Comparison of ENCODE assay signal across 15 mouse cellular contexts in genomic region chr2:162182621-162183475, GRCm38 (mm10).
DNase-seq lines count a peak whose midpoint lies in the region; ATAC-seq and TF ChIP-seq lines count a peak whose summit lies in the region.
"Had no signal": no experiment of that assay in that cellular context is flagged by ENCODE, and none has a peak within 500 bp of the region (broad histone marks: within the 10 kb centered on the region; RNA-seq: fewer than 3 reads in every experiment).

No protein-coding gene starts in this region.

- no peak for TF ChIP-seq POLR2A in brain, embryonic 14.5 days (IDR thresholded peaks at IDR 0.05; ENCODE audit: borderline replicate concordance, extremely low read depth, insufficient read depth, insufficient read length, poor library complexity, severe bottlenecking)

- intact Hi-C loops in left cerebral cortex, postnatal 36 days (cut with DNase I) = no loop called here

- ATAC-seq in frontal cortex, adult (ENCODE audit: low TSS enrichment) = peak; percentile 34

- DNase-seq in frontal cortex, postnatal 10 days (ENCODE audit: low spot score in 2 of 2) = no peak
- peak; percentile 24 to 34 for DNase-seq in left cerebral cortex, postnatal 36 days (ENCODE audit: low spot score in 2 of 2)
- DNase-seq in left cerebral cortex, adult 11 months (ENCODE audit: low spot score) = no peak
- DNase-seq in brain, embryonic 14.5 days (ENCODE audit: low read depth) = peak; percentile 57
- DNase-seq in retina, embryonic 14.5 days (ENCODE audit: low spot score) = peak; percentile 5
- DNase-seq in adrenal gland, adult 8-10 months = no peak
- DNase-seq in embryo, embryonic 10.5 days (ENCODE audit: low spot score) = no peak
- DNase-seq: adrenal gland, postnatal 25 days; cerebellum, postnatal 14 days; heart, postnatal 36 days; kidney, adult 11 months; kidney, postnatal 36 days; liver, embryonic 13.5 days; lung, postnatal 10 days had no signal

- TF ChIP-seq CTCF in brain, embryonic 14.5 days (IDR thresholded peaks at IDR 0.05; ENCODE audit: borderline replicate concordance, extremely low read depth, insufficient read depth, insufficient read length) = no peak

Comparison
In these comparisons a context has a peak if more than half of its experiments do, and no peak if none do; other contexts are left out.
1. DNase-seq: peak in left cerebral cortex, postnatal 36 days (2 of 2), brain, embryonic 14.5 days (single experiment) and retina, embryonic 14.5 days (single experiment); none in frontal cortex, postnatal 10 days (0 of 2), left cerebral cortex, adult 11 months (single experiment), adrenal gland, adult 8-10 months (single experiment) and embryo, embryonic 10.5 days (single experiment).